Mouse (Mus musculus): ENCODE measurements around the gene Ddx4. TPM values are rescaled to one million over a fixed set of nuclear protein-coding genes. Genes with fewer than 3 reads are reported as not detected.
A peak's percentile ranks its signal among the peaks of the same experiment; 100 is the strongest.
"Not testable (repeated sequence)": the region's sequence is repeated elsewhere in the genome, so short reads cannot be mapped to it uniquely, and the experiment has no call there.

Ddx4 gene
- total RNA-seq, 2 experiments from 2014 or later = 1.4 to 1.5 TPM

GRCm38 (mm10) chr13:112639111-112639510 lies 13.2 kb downstream of the Ddx4 start:
- no peak for DNase-seq (ENCODE audit: extremely low spot score in 1 of 2, low spot score in 1 of 2)

GRCm38 (mm10) chr13:112636498-112636897 lies 15.8 kb downstream of the Ddx4 start:
- DNase-seq (ENCODE audit: extremely low spot score in 1 of 2, low spot score in 1 of 2) = no peak

DNA sequence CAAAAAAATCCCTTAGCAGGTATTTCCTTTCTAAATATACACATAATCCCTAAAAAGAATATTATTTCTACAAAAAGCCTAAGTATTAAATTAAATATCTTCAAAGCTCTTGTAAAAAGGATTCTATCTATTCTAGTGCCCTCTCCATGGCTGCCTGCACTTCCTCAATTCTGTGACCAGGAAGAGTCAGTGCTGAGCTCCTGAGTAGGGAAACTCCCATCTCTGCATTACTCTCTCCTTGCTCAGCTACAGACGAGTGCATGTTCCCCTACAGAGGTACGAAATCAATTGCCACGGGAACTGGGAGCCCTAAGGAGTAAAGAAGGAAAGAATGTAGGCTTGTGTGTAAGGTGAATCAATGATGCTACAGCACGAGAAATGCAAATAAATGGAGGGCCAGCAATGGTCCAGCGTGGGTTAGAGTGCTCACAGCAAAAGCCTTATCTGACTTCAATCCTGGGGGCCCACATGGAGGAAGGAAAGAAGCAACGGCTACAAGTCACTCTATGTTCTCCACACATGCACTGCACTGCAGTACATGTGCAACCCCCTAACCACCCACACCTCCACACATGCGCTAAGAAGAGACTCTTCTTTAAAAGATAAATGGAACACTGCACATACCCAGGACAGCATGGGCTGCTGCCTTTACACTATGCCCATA lies 17.0 kb downstream of the Ddx4 start:
- no peak for DNase-seq (ENCODE audit: extremely low spot score in 1 of 2, low spot score in 1 of 2)

DNA sequence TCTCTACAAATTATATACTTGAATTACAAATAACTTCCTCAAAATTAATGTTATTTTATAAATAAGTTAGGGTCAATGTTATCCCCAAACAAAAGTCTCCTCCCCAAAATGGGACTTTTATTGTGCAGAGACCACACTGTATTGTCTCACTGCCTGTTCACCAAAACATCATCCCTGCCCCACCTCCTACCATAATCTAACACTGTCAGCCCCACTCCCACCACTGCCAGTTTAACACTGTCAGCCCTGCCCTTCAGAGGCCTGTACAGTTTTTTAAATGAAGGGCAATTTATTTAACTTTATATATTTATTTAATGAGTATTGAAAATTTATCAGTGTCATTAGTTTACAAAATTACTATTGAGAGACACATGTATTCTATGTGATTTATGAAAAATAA lies 26.7 kb downstream of the Ddx4 start:
- no peak for DNase-seq (ENCODE audit: extremely low spot score in 1 of 2, low spot score in 1 of 2)

DNA sequence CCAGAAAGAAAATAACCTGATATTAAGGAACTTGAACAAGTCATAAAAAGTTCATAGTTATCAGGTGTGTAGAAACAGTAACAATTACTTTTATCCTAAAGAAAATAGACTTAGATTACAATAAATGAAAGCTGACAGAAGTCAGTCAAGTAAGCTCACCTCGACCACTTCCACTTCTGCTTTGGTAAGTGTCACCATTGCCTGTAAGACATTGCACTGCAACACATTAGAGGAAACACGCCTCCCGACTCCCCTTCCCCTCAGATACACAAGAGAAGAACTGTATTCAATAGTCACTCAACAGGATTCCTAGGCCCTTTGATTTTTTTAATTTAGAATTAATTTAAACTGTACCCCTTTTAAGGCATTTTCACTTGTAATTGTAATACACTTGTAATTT lies 27.7 kb downstream of the Ddx4 start:
- DNase-seq (ENCODE audit: extremely low spot score in 1 of 2, low spot score in 1 of 2) = no peak

DNA sequence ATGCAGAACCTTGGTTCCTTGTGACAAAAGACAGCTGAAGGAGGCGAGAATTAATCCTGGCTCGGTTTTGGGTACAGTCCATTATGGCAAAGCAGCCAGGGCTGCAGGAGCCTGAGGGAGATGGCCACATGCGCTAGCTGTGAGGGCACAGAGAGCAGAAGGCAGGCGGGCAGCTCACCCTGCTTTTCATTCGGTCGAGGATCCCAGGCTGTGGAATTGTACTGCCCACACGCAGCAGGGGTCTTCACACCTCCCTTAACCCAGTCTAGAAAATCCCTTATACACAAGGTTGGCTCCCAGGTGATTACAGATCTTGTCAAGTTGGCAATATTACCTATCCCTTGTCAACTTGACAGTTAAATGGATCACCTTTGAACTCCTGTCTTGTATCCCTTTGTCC lies 28.6 kb downstream of the Ddx4 start:
- no peak for DNase-seq (ENCODE audit: extremely low spot score in 1 of 2, low spot score in 1 of 2)

- DNase-seq (ENCODE audit: extremely low spot score in 1 of 2, low spot score in 1 of 2) = no peak
Observed at GRCm38 (mm10) chr13:112621592-112621991, 30.7 kb downstream of the Ddx4 start.

- no peak for DNase-seq (ENCODE audit: extremely low spot score in 1 of 2, low spot score in 1 of 2)
Observed at GRCm38 (mm10) chr13:112608606-112609005, 43.7 kb downstream of the Ddx4 start.

DNA sequence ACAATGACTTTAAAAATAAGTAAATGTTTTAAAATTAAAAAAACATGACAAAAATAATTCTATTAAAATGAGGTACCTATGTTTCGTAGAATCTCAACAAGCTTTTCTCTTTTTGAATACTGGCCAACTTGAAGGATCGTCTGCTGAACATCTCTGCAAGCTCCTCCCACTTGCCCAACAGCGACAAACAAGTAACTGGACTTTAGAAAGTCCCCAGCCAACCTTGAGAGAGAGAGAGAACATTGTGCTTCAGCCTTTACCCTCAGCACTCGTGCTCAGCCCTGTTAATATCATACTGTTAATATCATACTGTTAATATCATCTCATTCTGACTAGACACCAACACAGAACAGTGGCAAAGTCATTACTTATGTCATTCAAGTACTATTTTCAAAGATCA lies 47.9 kb downstream of the Ddx4 start:
- no peak for DNase-seq (ENCODE audit: extremely low spot score in 1 of 2, low spot score in 1 of 2)

GRCm38 (mm10) chr13:112603839-112604238 lies 48.4 kb downstream of the Ddx4 start:
- DNase-seq (ENCODE audit: extremely low spot score in 1 of 2, low spot score in 1 of 2) = no peak

DNA sequence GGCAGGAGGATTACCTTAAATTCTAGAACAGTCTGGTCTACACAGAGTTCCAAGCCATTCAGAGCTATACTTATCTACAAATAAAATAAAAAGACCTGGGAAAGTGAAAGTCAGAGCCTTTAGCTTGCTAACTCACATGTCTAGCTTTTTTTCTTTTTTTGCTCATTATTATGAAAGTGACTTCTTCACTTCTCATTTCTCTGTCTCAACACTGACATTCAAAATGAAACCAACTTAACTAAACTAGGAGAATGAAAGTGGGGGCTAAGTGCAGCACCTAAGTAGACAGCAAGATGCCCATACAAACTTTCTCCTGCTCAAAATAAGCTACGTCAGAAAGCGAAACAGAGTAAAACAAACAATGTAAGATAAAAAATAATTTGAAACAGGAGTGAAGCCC lies 49.7 kb downstream of the Ddx4 start:
- DNase-seq (ENCODE audit: extremely low spot score in 1 of 2, low spot score in 1 of 2) = no peak

DNA sequence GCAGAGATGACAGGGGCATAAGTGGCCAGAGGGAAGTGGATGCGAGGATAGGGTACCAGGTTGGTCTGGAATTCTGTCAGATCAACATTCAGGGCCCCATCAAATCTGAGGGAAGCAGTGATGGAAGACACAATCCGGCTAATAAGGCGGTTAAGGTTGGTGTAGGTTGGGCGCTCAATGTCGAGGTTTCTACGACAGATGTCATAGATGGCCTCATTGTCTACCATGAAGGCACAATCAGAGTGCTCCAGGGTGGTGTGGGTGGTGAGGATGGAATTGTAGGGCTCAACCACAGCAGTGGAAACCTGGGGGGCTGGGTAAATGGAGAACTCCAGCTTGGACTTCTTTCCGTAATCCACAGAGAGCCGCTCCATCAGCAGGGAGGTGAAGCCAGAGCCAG lies 58.0 kb downstream of the Ddx4 start, which contains the start of gene Il31ra:
TSS of gene Il31ra (minus strand) at position 101 of the 400 bp plus-strand sequence.
- not testable (repeated sequence) for DNase-seq (ENCODE audit: extremely low spot score in 1 of 2, low spot score in 1 of 2)

DNA sequence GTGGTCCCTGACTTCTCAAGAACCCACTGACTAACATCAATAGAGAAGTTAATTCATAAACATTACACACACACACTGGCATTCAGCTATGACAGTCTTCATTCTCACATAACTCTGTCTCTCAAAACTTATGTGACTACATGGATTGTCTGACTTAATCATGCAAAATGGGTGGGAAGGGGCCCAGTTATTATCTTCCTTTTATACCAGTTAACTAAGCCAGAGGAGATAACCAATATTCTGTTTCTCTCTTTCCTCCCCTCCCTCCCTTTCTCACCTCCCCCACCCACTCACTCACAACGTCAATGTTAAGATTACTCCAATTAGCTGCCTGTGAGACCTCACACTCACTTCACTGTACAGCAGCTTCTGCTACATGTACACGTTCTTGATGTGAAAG lies 62.0 kb downstream of the Ddx4 start:
- DNase-seq (ENCODE audit: extremely low spot score in 1 of 2, low spot score in 1 of 2) = no peak

DNA sequence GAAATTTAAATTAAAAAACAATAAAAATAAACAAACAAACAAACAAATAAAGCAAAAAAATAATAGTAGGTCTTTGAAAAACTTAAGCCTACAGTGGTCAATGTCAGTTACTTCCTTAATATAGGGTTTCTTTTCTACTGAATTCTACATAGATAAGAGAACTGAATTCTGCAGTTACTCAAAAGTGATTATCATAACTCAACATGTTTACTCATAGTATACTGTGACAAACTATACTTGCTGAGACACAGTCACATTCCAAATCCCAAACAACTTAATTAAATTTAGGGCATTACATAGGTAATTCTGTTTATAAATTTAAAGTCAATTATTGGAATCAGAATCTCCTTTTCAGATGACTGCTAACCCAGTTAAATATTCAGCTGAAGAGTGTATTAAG lies 62.6 kb downstream of the Ddx4 start:
- DNase-seq (ENCODE audit: extremely low spot score in 1 of 2, low spot score in 1 of 2) = no peak

GRCm38 (mm10) chr13:112584556-112585237 lies 67.6 kb downstream of the Ddx4 start:
- no peak for DNase-seq (ENCODE audit: extremely low spot score in 1 of 2, low spot score in 1 of 2)

- no peak for DNase-seq (ENCODE audit: extremely low spot score in 1 of 2, low spot score in 1 of 2)
Observed at GRCm38 (mm10) chr13:112582291-112582690, 70.0 kb downstream of the Ddx4 start.

DNA sequence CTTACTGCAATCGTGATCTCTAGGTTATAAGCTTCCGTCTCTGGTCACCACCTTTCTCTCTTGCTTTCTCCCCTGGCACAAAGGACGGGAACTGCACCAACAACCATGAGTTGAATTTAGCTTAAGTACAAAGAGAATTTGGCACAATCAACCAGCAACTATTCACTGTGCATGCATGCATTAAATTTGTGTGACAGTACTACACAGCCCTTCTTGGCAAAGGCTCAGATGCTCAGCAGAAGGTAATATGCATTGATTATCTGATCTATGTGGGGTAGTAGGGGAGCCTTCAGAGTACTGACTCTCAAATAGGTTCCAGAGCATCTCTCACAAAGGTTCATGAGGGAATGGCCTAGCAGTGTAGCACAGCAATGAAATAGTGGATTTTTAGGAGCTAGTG lies 70.5 kb downstream of the Ddx4 start:
- DNase-seq (ENCODE audit: extremely low spot score in 1 of 2, low spot score in 1 of 2) = no peak

- DNase-seq (ENCODE audit: extremely low spot score in 1 of 2, low spot score in 1 of 2) = no peak
Observed at GRCm38 (mm10) chr13:112580590-112581320, 71.5 kb downstream of the Ddx4 start.

DNA sequence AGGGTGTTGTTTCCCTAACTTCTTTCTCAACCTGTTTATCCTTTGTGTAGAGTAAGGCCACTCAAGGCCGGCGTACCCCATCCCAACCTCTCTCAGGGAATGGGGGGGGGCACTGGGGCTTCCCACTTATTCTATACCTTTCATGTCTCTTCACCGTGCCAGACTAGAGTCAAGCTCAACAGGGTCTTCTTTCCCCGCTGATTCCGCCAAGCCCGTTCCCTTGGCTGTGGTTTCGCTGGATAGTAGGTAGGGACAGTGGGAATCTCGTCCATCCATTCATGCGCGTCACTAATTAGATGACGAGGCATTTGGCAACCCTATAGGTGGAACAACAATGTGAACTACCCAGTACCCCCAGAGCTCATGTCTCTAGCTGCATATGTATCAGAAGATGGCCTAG lies 74.2 kb downstream of the Ddx4 start:
- peak; percentile 100 for DNase-seq (ENCODE audit: extremely low spot score in 1 of 2, low spot score in 1 of 2)

- no peak for DNase-seq (ENCODE audit: extremely low spot score in 1 of 2, low spot score in 1 of 2)
Observed at GRCm38 (mm10) chr13:112573800-112574199, 78.5 kb downstream of the Ddx4 start.

- DNase-seq (ENCODE audit: extremely low spot score in 1 of 2, low spot score in 1 of 2) = no peak
Observed at GRCm38 (mm10) chr13:112570768-112571167, 81.5 kb downstream of the Ddx4 start.

DNA sequence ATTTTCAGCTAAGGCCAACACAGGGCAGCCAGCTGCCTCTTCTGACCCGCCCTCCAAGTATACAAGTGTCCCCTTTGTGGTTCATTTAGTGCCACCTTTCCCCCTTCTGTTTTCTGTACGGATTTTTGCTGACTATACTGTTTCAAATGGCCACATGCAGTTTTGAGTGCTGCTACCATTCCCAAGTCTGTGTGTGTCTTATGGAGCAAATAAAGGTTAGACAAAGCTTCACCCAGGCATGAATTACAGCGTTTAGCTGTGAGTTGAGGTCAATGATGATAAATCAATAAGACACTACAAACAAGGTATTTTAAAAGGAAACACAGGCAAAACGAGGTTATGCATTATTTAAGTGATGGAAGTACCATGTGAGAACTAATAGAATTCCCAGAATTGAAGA lies 82.7 kb downstream of the Ddx4 start:
- DNase-seq (ENCODE audit: extremely low spot score in 1 of 2, low spot score in 1 of 2) = no peak
